Mouse (Mus musculus): ENCODE results near the gene Iqcj. TPM values are rescaled to one million over a fixed set of nuclear protein-coding genes. Genes with fewer than 3 reads are reported as not detected.

Gene Iqcj
- polyA plus RNA-seq, 1 experiment, result not detected

DNA sequence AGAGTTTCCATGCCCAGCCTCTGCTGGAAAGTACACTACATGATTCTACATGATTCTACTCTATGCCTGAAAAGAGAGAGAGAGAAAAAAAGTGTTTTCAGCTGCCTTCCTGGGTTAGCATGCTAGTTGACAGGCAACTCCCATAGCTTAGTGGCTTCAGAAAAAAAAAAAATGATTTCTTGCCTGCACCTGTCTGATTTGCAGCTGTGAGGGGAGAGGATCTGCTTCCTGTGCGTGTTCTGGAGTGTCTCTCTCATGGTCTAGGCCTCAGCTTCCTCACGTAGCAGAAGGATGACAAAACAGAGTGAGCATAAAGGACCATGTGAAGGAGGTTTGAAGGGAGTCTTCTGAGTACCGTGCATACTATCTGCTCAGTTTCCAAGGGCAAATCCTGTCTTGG is 39.9 kb downstream of the Iqcj start:
- Histone ChIP-seq H3K36me3 (ENCODE audit: control insufficient read depth) (no peaks in the 10 kb centered on the region), H3K4me1 (ENCODE audit: control insufficient read depth) (no peaks in the 10 kb centered on the region), H3K9me3 (ENCODE audit: control insufficient read depth, low read length) (no peaks in the 10 kb centered on the region; the same call in 1 of the 2 replicates), H3K4me3 (replicated peaks) (no peak overlapping the region), H3K27me3 (ENCODE audit: control insufficient read depth) (no peaks in the 10 kb centered on the region)
- no peak for TF ChIP-seq TAL1 (IDR thresholded peaks at IDR 0.05; ENCODE audit: low read length)
- TF ChIP-seq GATA1 (IDR thresholded peaks at IDR 0.05; ENCODE audit: low read length), result no peak

DNA sequence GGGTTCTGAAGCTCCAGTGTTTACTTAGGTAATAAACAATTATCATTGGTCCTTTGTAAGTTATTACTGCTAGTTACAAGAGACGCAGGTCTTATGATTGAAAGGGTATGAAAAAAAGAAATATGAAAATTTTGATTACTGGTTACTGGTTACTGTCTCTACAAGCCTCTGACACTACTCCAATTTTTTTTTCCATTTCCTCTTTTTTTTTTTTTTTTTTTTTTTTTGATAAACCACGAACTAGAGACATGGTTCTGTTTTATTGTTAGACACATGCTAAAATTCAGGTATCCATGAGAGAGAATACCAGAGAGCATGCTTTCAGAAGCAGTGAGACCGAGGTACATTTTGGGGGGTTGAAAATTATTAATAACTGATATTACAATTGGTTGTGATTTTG is 43.8 kb downstream of the Iqcj start:
- Histone ChIP-seq H3K4me1 (ENCODE audit: control insufficient read depth) (no peaks in the 10 kb centered on the region), H3K36me3 (ENCODE audit: control insufficient read depth) (no peaks in the 10 kb centered on the region), H3K4me3 (replicated peaks) (no peak overlapping the region), H3K27me3 (ENCODE audit: control insufficient read depth) (no peaks in the 10 kb centered on the region), H3K9me3 (ENCODE audit: control insufficient read depth, low read length) (peaks cover 2% of the 10 kb centered on the region; the same call in 1 of the 2 replicates)
- TF ChIP-seq TAL1 (IDR thresholded peaks at IDR 0.05; ENCODE audit: low read length) (no peak), GATA1 (IDR thresholded peaks at IDR 0.05; ENCODE audit: low read length) (no peak)

DNA sequence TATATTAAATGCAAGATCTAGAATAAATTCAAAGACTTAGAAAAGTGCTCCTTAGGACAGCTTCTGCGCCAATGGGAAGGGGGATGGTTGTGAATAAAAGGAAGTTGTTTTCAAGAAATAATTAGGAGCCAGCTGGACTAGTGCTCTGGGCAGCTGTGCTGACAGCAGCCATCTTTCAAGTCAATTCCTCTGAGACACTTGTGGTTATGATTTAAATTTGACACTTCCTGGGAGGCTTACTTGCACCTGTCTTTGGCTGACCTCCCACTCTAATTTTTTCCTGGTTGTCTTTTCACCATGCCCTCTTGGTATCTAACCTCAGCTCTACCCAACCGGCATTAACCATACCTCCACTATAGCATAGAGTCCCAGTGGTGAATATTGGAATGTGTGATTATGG is 55.0 kb downstream of the Iqcj start:
- Histone ChIP-seq H3K36me3 (ENCODE audit: control insufficient read depth) (no peaks in the 10 kb centered on the region), H3K27me3 (ENCODE audit: control insufficient read depth) (no peaks in the 10 kb centered on the region), H3K4me1 (ENCODE audit: control insufficient read depth) (no peaks in the 10 kb centered on the region), H3K4me3 (replicated peaks) (no peak overlapping the region), H3K9me3 (ENCODE audit: control insufficient read depth, low read length) (no peaks in the 10 kb centered on the region)
- no peak for TF ChIP-seq GATA1 (IDR thresholded peaks at IDR 0.05; ENCODE audit: low read length)
- no peak for TF ChIP-seq TAL1 (IDR thresholded peaks at IDR 0.05; ENCODE audit: low read length)

DNA sequence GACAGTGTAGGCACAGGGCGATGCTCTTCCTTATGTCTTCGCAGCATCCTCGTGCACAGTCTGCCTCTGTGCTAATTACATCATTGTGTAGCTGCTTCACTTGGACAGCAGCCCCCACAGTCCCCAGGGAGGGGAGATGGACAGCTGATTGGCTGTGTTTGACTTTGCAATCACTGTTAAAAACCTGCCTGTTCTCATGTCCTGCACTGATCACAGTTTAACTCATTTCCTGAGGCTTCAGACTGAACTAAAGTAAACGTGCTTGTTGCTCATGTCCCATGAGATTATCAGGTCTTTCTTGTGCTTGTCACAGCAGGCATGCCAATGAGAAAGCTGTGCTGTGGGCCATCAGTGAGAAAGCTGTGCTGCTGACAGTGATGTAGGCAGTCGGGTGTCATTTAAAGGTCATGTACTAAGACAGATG is 60.5 kb downstream of the Iqcj start:
- Histone ChIP-seq H3K27me3 (ENCODE audit: control insufficient read depth) (no peaks in the 10 kb centered on the region), H3K9me3 (ENCODE audit: control insufficient read depth, low read length) (no peaks in the 10 kb centered on the region), H3K4me1 (ENCODE audit: control insufficient read depth) (no peaks in the 10 kb centered on the region), H3K36me3 (ENCODE audit: control insufficient read depth) (no peaks in the 10 kb centered on the region), H3K4me3 (replicated peaks) (no peak overlapping the region)
- TF ChIP-seq GATA1 (IDR thresholded peaks at IDR 0.05; ENCODE audit: low read length), result no peak
- TF ChIP-seq TAL1 (IDR thresholded peaks at IDR 0.05; ENCODE audit: low read length), result no peak

DNA sequence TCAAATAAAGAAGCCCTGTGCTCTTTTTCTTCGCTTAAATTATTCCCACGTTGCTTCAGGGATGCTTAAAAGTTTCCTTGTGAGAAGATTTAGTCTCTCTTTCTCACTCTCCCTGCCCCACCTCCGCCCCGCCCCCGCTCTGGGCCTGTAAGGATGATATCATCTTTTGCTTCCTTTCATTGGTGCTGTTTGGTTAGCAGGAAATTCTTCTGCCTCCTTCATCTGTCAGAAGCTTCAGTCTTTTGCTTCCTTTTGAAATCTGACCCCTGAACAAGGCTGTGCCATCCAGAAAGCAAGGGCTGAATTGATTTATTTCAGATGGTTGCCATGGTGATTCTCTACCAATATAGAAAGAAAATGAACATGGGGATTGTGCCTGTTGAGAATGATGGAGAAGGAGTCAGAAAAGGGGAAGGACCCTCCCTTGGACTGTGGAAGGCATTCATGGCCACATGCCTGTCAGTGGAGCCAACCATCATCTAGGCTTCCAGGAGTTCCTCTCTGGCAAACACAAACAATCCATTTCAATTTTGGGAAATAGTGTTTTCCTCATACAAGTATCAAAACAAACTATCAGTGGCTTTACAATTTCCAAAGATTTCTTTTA is 62.5 kb downstream of the Iqcj start:
- H3K4me1 ChIP-seq (ENCODE audit: control insufficient read depth), result no peaks in the 10 kb centered on the region
- H3K4me3 ChIP-seq (replicated peaks), result no peak overlapping the region
- H3K36me3 ChIP-seq (ENCODE audit: control insufficient read depth), result no peaks in the 10 kb centered on the region
- H3K27me3 ChIP-seq (ENCODE audit: control insufficient read depth), result no peaks in the 10 kb centered on the region
- peaks cover 2% of the 10 kb centered on the region; the same call in 1 of the 2 replicates for H3K9me3 ChIP-seq (ENCODE audit: control insufficient read depth, low read length)
- TF ChIP-seq GATA1 (IDR thresholded peaks at IDR 0.05; ENCODE audit: low read length) (no peak), TAL1 (IDR thresholded peaks at IDR 0.05; ENCODE audit: low read length) (no peak)

DNA sequence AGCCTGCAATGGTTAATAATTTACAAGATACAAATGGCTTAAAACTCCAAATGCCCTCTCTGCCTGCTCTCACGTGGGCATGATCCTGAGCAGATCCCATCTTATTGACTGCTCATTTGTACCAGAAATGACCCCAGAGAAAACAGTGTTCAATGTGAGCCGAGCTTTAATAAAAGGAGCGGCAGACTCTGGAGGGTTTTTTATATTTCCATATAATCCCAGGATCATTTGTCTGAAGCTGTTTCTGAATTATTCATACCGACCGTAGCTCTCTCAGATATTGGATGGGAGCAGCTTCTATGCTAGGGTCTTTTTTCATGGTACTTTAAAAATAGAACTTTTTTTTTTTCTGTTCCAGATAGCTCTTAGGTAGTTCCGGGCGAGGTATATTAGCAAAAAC is 67.7 kb downstream of the Iqcj start:
- Histone ChIP-seq H3K4me1 (ENCODE audit: control insufficient read depth) (no peaks in the 10 kb centered on the region), H3K36me3 (ENCODE audit: control insufficient read depth) (no peaks in the 10 kb centered on the region), H3K4me3 (replicated peaks) (no peak overlapping the region), H3K9me3 (ENCODE audit: control insufficient read depth, low read length) (peaks cover 2% of the 10 kb centered on the region; the same call in 1 of the 2 replicates), H3K27me3 (ENCODE audit: control insufficient read depth) (no peaks in the 10 kb centered on the region)
- TF ChIP-seq TAL1 (IDR thresholded peaks at IDR 0.05; ENCODE audit: low read length) (no peak), GATA1 (IDR thresholded peaks at IDR 0.05; ENCODE audit: low read length) (no peak)

DNA sequence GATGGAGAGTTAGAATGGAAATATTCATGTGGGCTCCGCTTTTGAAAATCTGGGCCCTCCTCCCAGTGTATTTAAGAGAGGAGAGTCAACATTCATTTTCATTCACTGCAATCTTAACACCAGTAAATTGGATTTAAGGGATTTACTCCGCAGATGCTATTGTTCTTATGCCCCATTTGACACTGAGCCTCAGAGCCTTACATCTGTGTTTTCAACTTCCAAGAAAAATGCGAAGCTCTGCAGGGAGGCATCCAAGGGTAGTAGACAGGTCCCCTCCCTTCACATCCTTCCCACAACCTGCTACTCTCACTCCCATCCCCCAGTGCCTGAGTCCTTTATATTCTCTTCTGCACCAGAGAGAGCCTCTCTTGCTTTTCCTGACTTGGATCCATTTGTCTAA is 68.1 kb downstream of the Iqcj start:
- H3K4me1 ChIP-seq (ENCODE audit: control insufficient read depth), result no peaks in the 10 kb centered on the region
- peaks cover 2% of the 10 kb centered on the region; the same call in 1 of the 2 replicates for H3K9me3 ChIP-seq (ENCODE audit: control insufficient read depth, low read length)
- no peaks in the 10 kb centered on the region for H3K36me3 ChIP-seq (ENCODE audit: control insufficient read depth)
- TF ChIP-seq TAL1 (IDR thresholded peaks at IDR 0.05; ENCODE audit: low read length) (no peak), GATA1 (IDR thresholded peaks at IDR 0.05; ENCODE audit: low read length) (no peak)
- H3K27me3 ChIP-seq (ENCODE audit: control insufficient read depth), result no peaks in the 10 kb centered on the region
- H3K4me3 ChIP-seq (replicated peaks), result no peak overlapping the region

DNA sequence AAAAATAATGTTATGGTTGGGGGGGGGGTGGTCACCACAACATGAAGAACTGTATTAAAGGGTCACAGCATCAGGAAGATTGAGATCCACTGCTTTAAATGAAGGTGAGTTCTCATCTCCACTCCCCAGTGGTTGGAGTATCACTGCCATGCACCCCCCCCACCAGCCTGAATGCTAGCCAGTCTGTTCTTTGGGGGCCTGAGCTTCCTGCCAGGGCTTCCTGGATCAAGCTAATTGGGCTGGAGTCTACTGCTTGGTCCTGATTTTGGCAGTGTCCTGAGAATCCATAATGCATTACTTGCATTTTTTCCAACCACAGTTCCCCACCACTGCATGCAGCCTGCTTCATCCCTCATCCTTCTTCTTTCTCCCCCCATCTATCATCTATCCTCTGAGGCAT is 68.7 kb downstream of the Iqcj start:
- H3K36me3 ChIP-seq (ENCODE audit: control insufficient read depth), result no peaks in the 10 kb centered on the region
- H3K9me3 ChIP-seq (ENCODE audit: control insufficient read depth, low read length), result peaks cover 2% of the 10 kb centered on the region; the same call in 1 of the 2 replicates
- H3K4me1 ChIP-seq (ENCODE audit: control insufficient read depth), result no peaks in the 10 kb centered on the region
- H3K27me3 ChIP-seq (ENCODE audit: control insufficient read depth), result no peaks in the 10 kb centered on the region
- no peak for TF ChIP-seq TAL1 (IDR thresholded peaks at IDR 0.05; ENCODE audit: low read length)
- no peak for TF ChIP-seq GATA1 (IDR thresholded peaks at IDR 0.05; ENCODE audit: low read length)
- no peak overlapping the region for H3K4me3 ChIP-seq (replicated peaks)

DNA sequence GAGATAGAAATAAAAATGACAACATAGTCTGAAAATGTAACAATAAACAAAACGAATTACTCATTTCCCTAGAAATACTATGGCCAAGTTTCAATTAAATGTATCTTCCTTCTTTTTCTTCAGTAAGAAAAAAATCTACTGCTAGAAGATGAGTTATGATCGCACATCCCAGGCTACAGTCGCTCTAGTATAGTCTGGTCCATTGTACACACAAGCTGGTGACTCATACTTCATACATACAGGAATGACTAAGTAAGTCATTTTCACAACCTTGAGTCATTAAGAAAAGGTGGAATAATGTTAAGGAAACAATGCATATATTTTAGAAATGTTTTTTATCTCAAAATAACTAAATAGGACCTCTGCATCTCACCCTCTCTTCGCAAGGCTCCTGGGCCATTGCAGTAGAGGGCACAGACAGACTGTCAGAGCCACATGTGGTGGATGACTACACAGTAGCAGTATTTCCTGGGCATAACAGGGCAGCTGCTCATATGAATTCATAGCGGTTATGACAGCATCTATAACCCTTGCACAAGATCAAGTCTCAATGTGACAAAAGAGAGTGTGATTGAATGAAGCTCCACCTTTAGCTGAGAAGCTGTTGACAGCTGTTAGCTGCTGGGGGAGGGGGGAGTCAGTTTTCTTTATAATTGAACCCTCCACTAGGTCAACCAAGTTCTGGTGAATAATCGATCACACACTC is 70.1 kb downstream of the Iqcj start:
- H3K4me1 ChIP-seq (ENCODE audit: control insufficient read depth), result no peaks in the 10 kb centered on the region
- H3K9me3 ChIP-seq (ENCODE audit: control insufficient read depth, low read length), result peaks cover 2% of the 10 kb centered on the region; the same call in 1 of the 2 replicates
- TF ChIP-seq GATA1 (IDR thresholded peaks at IDR 0.05; ENCODE audit: low read length), result no peak
- no peak for TF ChIP-seq TAL1 (IDR thresholded peaks at IDR 0.05; ENCODE audit: low read length)
- H3K36me3 ChIP-seq (ENCODE audit: control insufficient read depth), result no peaks in the 10 kb centered on the region
- H3K27me3 ChIP-seq (ENCODE audit: control insufficient read depth), result no peaks in the 10 kb centered on the region
- no peak overlapping the region for H3K4me3 ChIP-seq (replicated peaks)
